Mouse (Mus musculus) adrenal gland, postnatal 4 days (tissue): ENCODE measurements around the gene Tctex1d2. TPM values are rescaled to one million over a fixed set of nuclear protein-coding genes. Genes with fewer than 3 reads are reported as not detected.

Source experiments
- DNase-seq, 2 experiments: peaks; one replicate each; pipeline ENCODE4 v3.0.0; 2021 to 2022; ENCODE audit warnings: low spot score in 2 of 2, mixed read lengths in 2 of 2
- total RNA-seq, 2 experiments: library from RNA; stranded (reverse); gene quantifications; 2 replicates each; pipeline ENCODE4 v1.2.3; 2021

The Tctex1d2 gene
- total RNA-seq, 2 experiments from 2014 or later, result 8.9 to 9.2 TPM

GRCm38 (mm10) chr16:32464908-32465307, 45.4 kb downstream of the Tctex1d2 start:
- no peak for DNase-seq

- no peak for DNase-seq
These were observed 49.0 kb downstream of the Tctex1d2 start for GRCm38 (mm10) chr16:32468488-32468887.

DNA sequence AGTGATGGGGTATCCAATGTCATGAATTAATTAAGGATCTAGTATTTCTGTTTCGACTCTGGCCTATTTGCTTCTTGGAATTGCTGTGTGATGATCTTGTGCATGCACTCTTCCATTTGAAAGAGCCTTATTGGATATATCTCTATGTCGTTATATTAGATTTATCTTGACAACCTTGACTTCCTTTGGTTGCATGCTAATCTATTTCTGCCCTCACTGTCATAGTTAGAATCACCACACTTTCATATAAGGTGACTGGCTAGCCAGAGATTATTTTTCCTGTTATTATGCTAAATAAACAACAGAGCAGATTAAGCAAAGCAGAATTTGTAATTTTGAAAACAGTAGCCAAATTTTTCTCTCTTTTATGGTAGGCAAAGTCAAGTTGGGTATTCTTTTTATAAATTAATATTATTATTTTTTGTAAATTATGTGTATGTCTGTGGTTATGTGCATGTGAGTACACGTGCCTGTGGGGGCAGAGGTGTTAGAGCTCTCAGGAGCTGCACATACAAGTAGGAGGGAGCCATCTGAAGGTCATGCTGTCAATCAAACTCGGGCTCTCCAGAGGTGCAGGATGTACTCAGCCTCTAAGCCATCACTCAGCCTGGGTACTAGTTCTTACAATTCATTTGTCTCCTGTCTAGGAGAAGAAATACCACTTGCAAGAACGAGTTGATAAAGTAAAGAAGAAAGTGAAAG, 50.1 kb downstream of the Tctex1d2 start:
- no peak for DNase-seq

DNA sequence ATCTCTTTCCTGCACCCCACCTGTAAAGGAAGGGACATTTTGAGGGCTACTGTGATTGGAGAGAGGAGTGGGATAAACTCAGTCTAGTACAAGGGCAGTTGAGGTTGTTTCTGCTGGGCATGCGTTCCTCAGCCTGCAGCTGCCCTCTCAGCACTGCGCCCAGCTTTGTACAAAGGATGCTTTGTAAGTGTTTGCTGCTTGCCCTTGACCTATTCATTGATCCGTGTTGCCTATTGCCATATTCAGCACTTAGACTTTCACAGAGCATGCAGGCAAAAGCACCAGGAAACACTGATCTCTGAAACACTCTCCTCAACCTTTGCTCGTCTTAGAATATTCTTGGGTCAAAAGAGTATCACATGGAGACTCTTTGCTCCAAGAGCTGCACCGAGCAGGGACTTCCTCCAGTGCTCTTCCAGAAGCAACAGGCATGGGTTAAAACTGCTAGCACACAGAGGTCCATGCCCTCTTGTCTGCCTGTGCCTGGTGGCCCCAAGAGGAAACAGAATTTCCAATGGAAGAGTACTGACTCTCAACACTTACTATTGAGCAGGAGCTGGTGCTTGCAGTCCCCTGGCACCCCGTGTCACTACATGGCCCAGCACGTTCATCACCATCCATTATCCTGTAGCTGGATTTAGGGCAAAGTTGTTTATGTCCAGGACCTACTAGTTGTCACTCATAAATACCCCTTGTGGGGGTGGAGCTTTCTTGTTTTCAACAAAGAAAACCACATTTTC, 52.9 kb downstream of the Tctex1d2 start:
- no peak for DNase-seq

- DNase-seq, result no peak
These were observed 57.8 kb downstream of the Tctex1d2 start for GRCm38 (mm10) chr16:32477315-32477714.

Other genes starting within 250 kb of the Tctex1d2 start
- not detected for gene Bex6, start 239.9 kb upstream of the Tctex1d2 start, total RNA-seq
- gene Fbxo45, start 172.5 kb upstream of the Tctex1d2 start, total RNA-seq, result 10 to 100 TPM; 26.9 to 27.3 TPM
- gene Wdr53, start 172.5 kb upstream of the Tctex1d2 start, total RNA-seq, result 10 to 100 TPM; 16.5 to 17.9 TPM
- gene Smco1, start 148.2 kb upstream of the Tctex1d2 start, total RNA-seq, result under 1 TPM; 0.20 to 0.23 TPM
- gene Rnf168, start 142.2 kb upstream of the Tctex1d2 start, total RNA-seq, result 10 to 100 TPM; 29.5 to 32.8 TPM
- 10 to 100 TPM; 79.1 to 88.6 TPM for gene Ubxn7, start 87.4 kb upstream of the Tctex1d2 start, total RNA-seq
- not detected for gene Tm4sf19, start 19.2 kb upstream of the Tctex1d2 start, total RNA-seq
- 10 to 100 TPM; 66.0 to 70.6 TPM for gene Pcyt1a, start 11.2 kb downstream of the Tctex1d2 start, total RNA-seq
- gene Slc51a, start 68.2 kb downstream of the Tctex1d2 start, total RNA-seq, result 1 to 10 TPM in 1 of 2 experiments, not detected in 1; 1.4 TPM
- gene Zdhhc19, start 76.6 kb downstream of the Tctex1d2 start, total RNA-seq, result not detected
- 10 to 100 TPM; 57.2 to 75.8 TPM for gene Tfrc, start 189.2 kb downstream of the Tctex1d2 start, total RNA-seq
- 10 to 100 TPM; 75.6 to 77.6 TPM for gene Tnk2, start 224.2 kb downstream of the Tctex1d2 start, total RNA-seq